Mouse (Mus musculus) intestine, embryonic 16.5 days (tissue): Measurements from ENCODE around the gene Gsg1l. TPM values are rescaled to one million over a fixed set of nuclear protein-coding genes. Genes with fewer than 3 reads are reported as not detected.
A peak's percentile ranks its signal among the peaks of the same experiment; 100 is the strongest.

Source experiments
- ATAC-seq: fragments of 200-750 bp; cut with Nextera tagmentation; 2 replicates; pipeline ENCODE4 v1.8.0; 2017; ENCODE audit warnings: moderate TSS enrichment, moderate library complexity
- H3K27ac ChIP-seq: fragments of 300-500 bp; sonication (generic); 2 replicates; pipeline ENCODE4 v1.5.1; 2014; ENCODE audit warnings: mild to moderate bottlenecking, low read length
- H3K27me3 ChIP-seq: fragments of 300-500 bp; sonication (generic); replicated peaks from 2 replicates; pipeline ENCODE4 v1.6.1; 2014; ENCODE audit warnings: low read length, control low read depth, mixed read lengths; ENCODE audit not compliant: control insufficient read depth, insufficient read depth
- H3K36me3 ChIP-seq: fragments of 300-500 bp; sonication (generic); 2 replicates; pipeline ENCODE4 v1.6.1; 2014; ENCODE audit warnings: low read length, control low read depth; ENCODE audit not compliant: control insufficient read depth, insufficient read depth
- H3K4me1 ChIP-seq: fragments of 300-500 bp; sonication (generic); 2 replicates; pipeline ENCODE4 v1.6.1; 2014; ENCODE audit warnings: low read length, control low read depth, mixed read lengths; ENCODE audit not compliant: control insufficient read depth, insufficient read depth
- H3K4me2 ChIP-seq: fragments of 300-500 bp; sonication (generic); 2 replicates; pipeline ENCODE4 v1.6.1; 2014; ENCODE audit warnings: low read depth, low read length, control low read depth
- H3K4me3 ChIP-seq: fragments of 300-500 bp; sonication (generic); 2 replicates; pipeline ENCODE4 v1.5.1; 2014; ENCODE audit warnings: mild to moderate bottlenecking, low read length
- H3K9ac ChIP-seq: fragments of 300-500 bp; sonication (generic); 2 replicates; pipeline ENCODE4 v1.6.1; 2014; ENCODE audit warnings: low read depth, low read length
- H3K9me3 ChIP-seq: fragments of 300-500 bp; sonication (generic); 2 replicates; pipeline ENCODE4 v1.6.1; 2016; ENCODE audit warnings: low read length, control low read depth; ENCODE audit not compliant: control insufficient read depth
- whole genome bisulfite sequencing: fragments of 180-500 bp; shearing (Covaris S2); extraction: QIAGEN DNeasy Blood & Tissue Kit; methylation state at CpG from one replicate; pipeline ENCODE4 v1.1.7; 2014; 5-methylcytosine and 5-hydroxymethylcytosine counted together
- polyA plus RNA-seq: library from polyadenylated mRNA; unstranded; fragments of >200 nt; fragmentation: Nextera tagmentation; extraction: Ambion mirVana; gene quantifications from 2 replicates; pipeline ENCODE4 v1.2.1, GENCODE M21; 2015

Gsg1l gene
- polyA plus RNA-seq, 1 experiment from 2014 or later = 0.48 TPM

DNA sequence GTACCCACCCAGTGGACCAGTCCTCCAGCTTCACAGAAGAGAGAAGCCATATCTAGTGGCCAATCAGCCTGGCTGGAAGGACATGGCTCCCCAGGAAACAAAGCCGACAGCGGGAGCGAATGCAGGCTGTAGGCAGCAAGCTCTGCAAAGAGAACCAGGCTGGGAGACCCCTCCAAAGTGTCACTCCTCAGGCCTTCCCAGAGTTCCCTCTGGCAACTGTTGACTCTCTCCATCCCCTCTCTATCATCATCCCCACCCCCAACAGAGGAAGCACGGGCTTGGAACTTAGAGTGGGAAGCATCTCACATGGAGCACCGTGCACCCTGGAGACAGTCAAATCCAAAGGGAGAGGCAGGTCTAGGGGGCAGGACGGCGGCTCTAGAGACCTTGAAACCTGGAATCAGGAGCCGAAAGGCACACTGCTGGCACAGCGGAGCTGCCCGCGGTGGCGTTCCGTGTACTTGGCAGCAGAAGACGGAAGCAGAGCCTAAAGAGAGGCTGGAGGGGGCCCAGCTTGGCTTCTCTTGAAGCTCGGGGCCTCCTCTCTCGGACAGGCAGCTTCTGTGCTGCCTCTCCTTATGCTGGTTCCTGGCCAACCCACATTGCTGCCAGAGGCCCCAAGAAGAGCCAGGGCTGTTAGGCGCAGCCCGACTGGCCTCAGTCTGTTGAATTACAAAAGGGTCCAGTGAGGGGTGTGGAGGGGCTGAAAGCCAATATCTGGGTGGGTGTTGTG, 41.3 kb downstream of the Gsg1l start:
- Histone ChIP-seq H3K4me2 (no peak overlapping the region), H3K4me1 (peaks cover 17% of the 10 kb centered on the region), H3K27me3 (no peaks in the 10 kb centered on the region), H3K27ac (0 out of 2 replicates have a peak overlapping the region, but pooled peaks have one; percentile 15), H3K9ac (no peak overlapping the region), H3K36me3 (no peaks in the 10 kb centered on the region), H3K4me3 (no peak overlapping the region), H3K9me3 (no peaks in the 10 kb centered on the region)
- WGBS = 53% methylated on average over 18 of the region's 18 CpGs
- ATAC-seq = peak; percentile 27; the same call in 1 of the 2 replicates

DNA sequence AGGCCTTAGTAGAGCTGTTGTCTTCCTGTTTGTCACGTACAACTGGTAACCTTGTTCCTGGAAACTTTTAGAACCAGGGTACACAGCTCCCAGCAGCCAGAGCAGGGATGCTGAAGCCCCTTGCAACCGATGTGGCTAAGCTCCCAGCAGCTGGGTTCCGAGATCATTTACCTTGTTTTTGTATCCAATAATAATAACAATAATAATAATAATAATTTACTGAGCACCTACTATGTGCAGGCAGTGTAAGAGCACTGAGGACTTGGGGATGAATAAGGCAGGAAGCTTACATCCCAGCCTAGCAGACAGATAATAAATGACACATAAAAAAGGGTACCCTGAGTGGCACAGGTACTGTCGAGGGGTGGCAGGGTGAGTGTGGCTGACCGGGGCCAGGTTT, 42.4 kb downstream of the Gsg1l start:
- peaks cover 18% of the 10 kb centered on the region for H3K4me1 ChIP-seq
- no peaks in the 10 kb centered on the region for H3K27me3 ChIP-seq
- H3K9me3 ChIP-seq = no peaks in the 10 kb centered on the region
- no peak overlapping the region for H3K4me3 ChIP-seq
- no peak overlapping the region for H3K9ac ChIP-seq
- H3K27ac ChIP-seq = no peak overlapping the region
- no peaks in the 10 kb centered on the region for H3K36me3 ChIP-seq
- H3K4me2 ChIP-seq = no peak overlapping the region
- 86% methylated on average over 5 of the region's 5 CpGs for WGBS
- no peak for ATAC-seq

- ATAC-seq = no peak
- Histone ChIP-seq H3K9ac (peak overlapping the region; percentile 20; the same call in 1 of the 2 replicates), H3K36me3 (no peaks in the 10 kb centered on the region), H3K4me1 (peaks cover 20% of the 10 kb centered on the region), H3K9me3 (no peaks in the 10 kb centered on the region), H3K27me3 (no peaks in the 10 kb centered on the region), H3K27ac (peak overlapping the region; percentile 45), H3K4me2 (no peak overlapping the region), H3K4me3 (no peak overlapping the region)
- WGBS = 83% methylated on average over 5 of the region's 5 CpGs
These were observed 42.9 kb downstream of the Gsg1l start for GRCm38 (mm10) chr7:126039247-126039835.

DNA sequence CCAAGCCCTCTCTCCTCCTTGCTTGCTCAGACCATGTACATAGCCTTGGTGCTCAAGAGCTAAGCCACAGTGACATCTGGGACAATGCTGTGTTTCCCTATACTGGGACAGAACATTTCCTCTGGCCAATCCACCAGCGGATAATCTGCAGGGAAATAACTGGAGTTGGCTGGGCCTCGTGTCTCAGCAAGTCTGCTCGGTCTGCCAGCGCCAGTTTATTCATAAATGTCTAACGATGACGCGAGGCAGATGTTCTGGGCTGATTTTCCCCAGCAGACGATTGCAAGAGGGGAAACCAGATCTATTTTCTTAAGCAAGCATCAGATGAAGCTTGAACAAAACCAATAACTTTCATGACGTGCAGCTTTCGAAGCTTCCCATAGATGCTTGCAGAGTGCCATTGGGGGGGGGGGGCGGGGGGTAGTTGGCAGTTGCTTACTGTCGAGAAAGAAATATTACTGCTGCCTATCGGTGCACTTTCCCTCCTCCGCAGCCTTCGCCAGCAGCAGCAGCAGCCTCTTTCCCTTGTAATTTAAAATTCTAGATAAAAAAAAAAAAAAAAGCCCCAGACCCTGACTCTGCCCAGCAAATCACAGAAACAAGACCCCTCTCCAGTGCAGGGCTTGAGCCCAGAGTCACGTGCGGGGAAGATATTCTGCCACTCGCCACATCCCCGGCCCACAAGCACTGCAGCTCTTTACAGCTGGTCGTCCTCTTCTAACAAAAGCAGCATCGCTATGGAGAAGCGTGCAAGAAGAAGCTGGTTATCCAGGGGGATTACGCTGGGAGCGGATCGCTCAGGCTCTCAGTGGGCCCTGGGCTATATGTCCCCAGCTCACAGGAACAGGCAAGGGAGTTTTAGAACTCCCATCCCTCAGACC, 43.6 kb downstream of the Gsg1l start:
- Histone ChIP-seq H3K36me3 (no peaks in the 10 kb centered on the region), H3K4me2 (peak overlapping the region; percentile 19; the same call in 1 of the 2 replicates), H3K9ac (peak overlapping the region; percentile 20; the same call in 1 of the 2 replicates), H3K9me3 (no peaks in the 10 kb centered on the region), H3K27me3 (no peaks in the 10 kb centered on the region), H3K4me1 (peaks cover 20% of the 10 kb centered on the region), H3K4me3 (no peak overlapping the region), H3K27ac (peak overlapping the region; percentile 51)
- peak; percentile 41; the same call in 1 of the 2 replicates for ATAC-seq
- WGBS = 34% methylated on average over 25 of the region's 25 CpGs

DNA sequence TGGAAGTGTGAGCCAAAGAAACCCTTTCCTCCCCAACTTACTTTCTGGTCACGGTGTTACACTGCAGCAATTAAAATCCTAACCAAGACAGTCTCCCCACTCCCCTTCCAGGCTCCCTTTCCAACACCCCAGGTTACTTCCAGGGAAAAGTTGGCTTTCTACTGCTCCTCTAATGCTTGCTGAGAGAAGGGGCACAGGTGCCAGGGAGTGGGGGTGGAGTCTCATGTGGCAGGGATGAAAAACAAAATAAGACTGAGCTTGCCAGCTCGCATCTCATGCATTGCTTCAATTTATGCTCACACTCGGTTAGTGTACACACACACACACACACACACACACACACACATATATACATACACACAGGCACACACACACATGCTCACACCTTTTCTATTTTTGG, 46.9 kb downstream of the Gsg1l start:
- Histone ChIP-seq H3K4me2 (no peak overlapping the region), H3K4me1 (peaks cover 13% of the 10 kb centered on the region), H3K36me3 (no peaks in the 10 kb centered on the region), H3K27me3 (no peaks in the 10 kb centered on the region), H3K4me3 (no peak overlapping the region), H3K27ac (no peak overlapping the region), H3K9me3 (no peaks in the 10 kb centered on the region), H3K9ac (no peak overlapping the region)
- 45% methylated on average over 3 of the region's 3 CpGs for WGBS
- 0 out of 2 replicates have a peak, but pooled peaks have one; percentile 10 for ATAC-seq

DNA sequence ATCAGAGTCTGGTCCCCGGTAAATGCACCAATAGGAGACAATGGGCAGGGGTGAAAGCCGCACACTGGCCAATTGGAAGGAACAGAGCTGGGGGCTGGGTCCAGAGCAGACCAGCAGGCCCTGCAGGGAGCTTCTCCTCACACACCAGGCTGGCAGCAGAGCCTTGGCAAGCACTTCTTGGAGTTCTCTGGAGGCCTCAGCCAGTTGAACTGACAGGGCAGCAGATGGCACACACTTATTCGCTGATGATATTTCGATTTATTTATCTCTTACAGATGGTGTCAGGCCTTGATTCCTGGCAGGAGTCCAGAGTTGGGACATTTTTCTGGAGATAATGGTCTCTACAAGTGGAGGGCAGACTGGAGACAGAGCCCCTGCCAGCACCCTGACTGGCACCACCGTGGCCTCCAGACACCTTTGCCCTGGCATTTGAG, 49.4 kb downstream of the Gsg1l start:
- Histone ChIP-seq H3K4me2 (no peak overlapping the region), H3K36me3 (no peaks in the 10 kb centered on the region), H3K9me3 (no peaks in the 10 kb centered on the region), H3K4me3 (no peak overlapping the region), H3K4me1 (peaks cover 5% of the 10 kb centered on the region; the same call in 1 of the 2 replicates), H3K27me3 (no peaks in the 10 kb centered on the region), H3K27ac (no peak overlapping the region), H3K9ac (no peak overlapping the region)
- 80% methylated on average over 5 of the region's 5 CpGs for WGBS
- ATAC-seq = no peak

GRCm38 (mm10) chr7:126032365-126032755, 49.9 kb downstream of the Gsg1l start:
- Histone ChIP-seq H3K27ac (no peak overlapping the region), H3K36me3 (no peaks in the 10 kb centered on the region), H3K9me3 (no peaks in the 10 kb centered on the region), H3K4me2 (no peak overlapping the region), H3K4me3 (no peak overlapping the region), H3K9ac (no peak overlapping the region), H3K4me1 (peaks cover 5% of the 10 kb centered on the region; the same call in 1 of the 2 replicates), H3K27me3 (no peaks in the 10 kb centered on the region)
- ATAC-seq = no peak
- WGBS = 77% methylated on average over 3 of the region's 3 CpGs

- Histone ChIP-seq H3K4me3 (no peak overlapping the region), H3K9me3 (no peaks in the 10 kb centered on the region), H3K36me3 (no peaks in the 10 kb centered on the region), H3K9ac (no peak overlapping the region), H3K4me1 (peaks cover 5% of the 10 kb centered on the region; the same call in 1 of the 2 replicates), H3K4me2 (no peak overlapping the region), H3K27me3 (no peaks in the 10 kb centered on the region), H3K27ac (no peak overlapping the region)
- ATAC-seq = no peak
- 65% methylated on average over 10 of the region's 10 CpGs for WGBS
These were observed 50.4 kb downstream of the Gsg1l start for GRCm38 (mm10) chr7:126031598-126032364.
